Mouse (Mus musculus) cortical plate, adult 2 months (tissue): ENCODE measurements around the gene Lmx1a.

ENCODE experiments used
- CTCF ChIP-seq: fragments of 200-500 bp; IDR thresholded peaks from 2 replicates; pipeline ENCODE4 v1.5.1; 2011; ENCODE audit warnings: mild to moderate bottlenecking, control low read depth, low read length; ENCODE audit not compliant: insufficient read depth; ENCODE audit errors: extremely low read depth
- POLR2A ChIP-seq: fragments of 200-500 bp; IDR thresholded peaks from 2 replicates; pipeline ENCODE4 v1.6.1; 2011; ENCODE audit warnings: mild to moderate bottlenecking, low read length, control low read depth; ENCODE audit not compliant: insufficient read depth; ENCODE audit errors: extremely low read depth

GRCm38 (mm10) chr1:167766619-167767018, 77.6 kb downstream of the Lmx1a start:
- no peak for TF ChIP-seq CTCF
- no peak for TF ChIP-seq POLR2A
